Mouse (Mus musculus) forebrain, embryonic 14.5 days (tissue): ENCODE measurements around the gene Slfn4. TPM values are rescaled to one million over a fixed set of nuclear protein-coding genes. Genes with fewer than 3 reads are reported as not detected.

Source experiments
- ATAC-seq: fragments of 200-750 bp; cut with Nextera tagmentation; 2 replicates; pipeline ENCODE4 v1.8.0; 2017; ENCODE audit warnings: mild to moderate bottlenecking, moderate library complexity
- DNase-seq: peaks from one replicate; pipeline ENCODE4 v3.0.0-alpha.2; 2015; ENCODE audit warnings: low spot score
- H3K27ac ChIP-seq: fragments of 300-500 bp; sonication (generic); 2 replicates; pipeline ENCODE4 v1.5.1; 2014; ENCODE audit warnings: low read depth, mild to moderate bottlenecking, control low read depth, low read length, moderate library complexity
- H3K27me3 ChIP-seq: fragments of 300-500 bp; sonication (generic); replicated peaks from 2 replicates; pipeline ENCODE4 v1.6.1; 2014; ENCODE audit warnings: low read length, control low read depth, mixed read lengths; ENCODE audit not compliant: control insufficient read depth, insufficient read depth
- H3K36me3 ChIP-seq: fragments of 300-500 bp; sonication (generic); 2 replicates; pipeline ENCODE4 v1.6.1; 2014; ENCODE audit warnings: low read length, control low read depth; ENCODE audit not compliant: control insufficient read depth, insufficient read depth
- H3K4me1 ChIP-seq: fragments of 300-500 bp; sonication (generic); 2 replicates; pipeline ENCODE4 v1.6.1; 2014; ENCODE audit warnings: antibody characterized with exemption, low read length, control low read depth; ENCODE audit not compliant: control insufficient read depth, insufficient read depth
- H3K4me2 ChIP-seq: fragments of 300-500 bp; sonication (generic); 2 replicates; pipeline ENCODE4 v1.6.1; 2014; ENCODE audit warnings: mild to moderate bottlenecking, control low read depth, low read length
- H3K4me3 ChIP-seq: fragments of 300-500 bp; sonication (generic); 2 replicates; pipeline ENCODE4 v1.5.1; 2014; ENCODE audit warnings: low read depth, low read length, control low read depth
- H3K9ac ChIP-seq: fragments of 300-500 bp; sonication (generic); 2 replicates; pipeline ENCODE4 v1.6.1; 2014; ENCODE audit warnings: mild to moderate bottlenecking, low read length, control low read depth, moderate library complexity
- H3K9me3 ChIP-seq: fragments of 300-500 bp; sonication (generic); replicated peaks from 2 replicates; pipeline ENCODE4 v1.6.1; 2016; ENCODE audit warnings: low read length, control low read depth, mixed read lengths; ENCODE audit not compliant: control insufficient read depth
- WGBS: fragments of 180-500 bp; shearing (Covaris S2); extraction: QIAGEN DNeasy Blood & Tissue Kit; methylation state at CpG from one replicate; pipeline ENCODE4 v1.1.7; 2014; 5-methylcytosine and 5-hydroxymethylcytosine counted together
- polyA plus RNA-seq: library from polyadenylated mRNA; unstranded; fragments of >200 nt; fragmentation: Nextera tagmentation; extraction: Ambion mirVana; gene quantifications from 2 replicates; pipeline ENCODE4 v1.2.1, GENCODE M21; 2014

The Slfn4 gene
- polyA plus RNA-seq, 1 experiment from 2014 or later = not detected

DNA sequence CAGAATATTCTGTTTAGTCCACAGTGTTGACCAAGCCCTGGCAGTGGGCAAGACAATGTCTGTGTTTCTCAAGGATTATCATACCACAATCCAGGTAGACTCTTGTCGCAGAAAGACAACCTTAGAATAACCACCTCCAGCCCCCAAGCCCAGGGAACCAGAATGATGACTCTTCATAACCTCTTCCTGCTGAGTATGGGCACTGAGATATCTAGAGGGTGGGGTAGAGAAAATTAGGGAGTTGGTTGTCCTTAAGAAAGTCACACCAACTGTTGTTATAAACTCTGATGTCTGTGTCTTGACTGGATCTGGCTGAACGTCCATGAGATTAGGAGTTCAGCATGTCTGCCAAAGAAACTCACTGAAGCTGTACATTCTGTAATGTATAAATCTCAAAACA, 63.4 kb downstream of the Slfn4 start:
- 88% methylated on average over 2 of the region's 2 CpGs for WGBS
- ATAC-seq = no peak

DNA sequence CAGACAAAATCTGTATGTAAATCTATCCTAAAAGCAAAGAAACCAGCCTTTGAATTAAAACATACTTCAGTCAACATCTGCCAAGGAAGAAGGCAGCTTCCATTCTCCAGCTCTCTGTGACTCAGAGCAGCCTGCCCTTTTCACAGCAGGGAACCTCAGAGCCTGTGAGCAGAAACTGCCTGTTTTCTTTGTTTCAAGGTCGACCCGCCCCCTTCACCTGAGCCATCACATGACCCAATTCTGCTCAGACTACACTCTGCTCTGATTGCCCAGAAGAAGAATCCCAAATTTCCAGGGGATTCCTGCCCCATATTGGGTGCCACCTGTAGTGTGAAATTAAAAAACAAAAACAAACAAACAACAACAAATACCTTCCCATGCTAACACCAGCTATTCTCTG, 64.8 kb downstream of the Slfn4 start:
- Histone ChIP-seq H3K27me3 (no peaks in the 10 kb centered on the region), H3K27ac (no peak overlapping the region), H3K9me3 (no peaks in the 10 kb centered on the region), H3K4me2 (no peak overlapping the region), H3K36me3 (no peaks in the 10 kb centered on the region), H3K4me1 (no peaks in the 10 kb centered on the region), H3K4me3 (no peak overlapping the region), H3K9ac (no peak overlapping the region)
- DNase-seq (peak; percentile 1), ATAC-seq (no peak)
- WGBS = 22% methylated on average over 2 of the region's 2 CpGs

More for the DNA sequence above, 63.4 kb downstream of the Slfn4 start:
- Histone ChIP-seq H3K27ac (no peak overlapping the region), H3K9ac (no peak overlapping the region), H3K4me3 (no peak overlapping the region), H3K27me3 (no peaks in the 10 kb centered on the region), H3K4me1 (no peaks in the 10 kb centered on the region), H3K36me3 (no peaks in the 10 kb centered on the region), H3K9me3 (no peaks in the 10 kb centered on the region), H3K4me2 (no peak overlapping the region)
- no peak for DNase-seq

Other genes with a start within 250 kb of the Slfn4 start
- 0.41 and 0.52 TPM in 2 replicates for gene Slfn5, start 223.8 kb upstream of the Slfn4 start, polyA plus RNA-seq
- gene Slfn9, start 183.4 kb upstream of the Slfn4 start, polyA plus RNA-seq = 5.1 and 5.9 TPM in 2 replicates
- 0.13 and 0.30 TPM in 2 replicates for gene Slfn8, start 154.4 kb upstream of the Slfn4 start, polyA plus RNA-seq
- 1.1 and 1.4 TPM in 2 replicates for gene Slfn2, start 110.1 kb upstream of the Slfn4 start, polyA plus RNA-seq
- gene Slfn1, start 58.3 kb upstream of the Slfn4 start, polyA plus RNA-seq = not detected in 2 replicates
- gene Slfn3, start 16.1 kb downstream of the Slfn4 start, polyA plus RNA-seq = 0.25 and 0.28 TPM in 2 replicates
- not detected in 2 replicates for gene Slfn14, start 111.5 kb downstream of the Slfn4 start, polyA plus RNA-seq
- gene Ap2b1, start 123.8 kb downstream of the Slfn4 start, polyA plus RNA-seq = 107 and 139 TPM in 2 replicates
- 18.0 and 23.3 TPM in 2 replicates for gene Pex12, start 127.4 kb downstream of the Slfn4 start, polyA plus RNA-seq
- 7.9 and 12.3 TPM in 2 replicates for gene Rasl10b, start 234.0 kb downstream of the Slfn4 start, polyA plus RNA-seq